Comparison of ENCODE assay signal across 9 mouse cellular contexts in the genomic region with DNA sequence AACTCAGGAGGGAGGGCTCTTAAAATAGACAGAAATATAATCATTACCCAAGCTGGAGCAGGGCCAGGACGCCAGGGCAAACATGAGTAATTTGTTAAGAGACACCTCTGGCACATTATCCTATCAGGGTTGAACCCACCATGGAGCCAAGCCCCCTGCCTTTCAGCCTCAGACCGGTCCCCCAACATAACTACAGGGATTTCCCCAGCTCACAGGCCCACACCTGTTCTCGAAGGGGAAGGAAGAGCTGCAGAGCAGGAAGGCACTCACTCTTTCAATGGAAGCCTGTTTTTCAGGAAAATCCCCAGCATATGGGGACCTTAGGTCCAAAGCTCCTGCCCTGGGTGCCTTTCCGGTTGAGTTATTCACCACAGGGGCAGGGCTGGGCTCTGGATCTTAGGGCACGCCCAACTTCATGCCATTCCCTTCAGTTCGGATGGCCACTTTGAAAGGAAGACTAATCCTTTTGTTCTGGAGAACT. TPM values are rescaled to one million over a fixed set of nuclear protein-coding genes. Genes with fewer than 3 reads are reported as not detected.
DNase-seq lines count a peak whose midpoint lies in the region; ATAC-seq lines count a peak whose summit lies in the region.
"Had no signal": no experiment of that assay in that cellular context is flagged by ENCODE, and none has a peak within 500 bp of the region (broad histone marks: within the 10 kb centered on the region; RNA-seq: fewer than 3 reads in every experiment).

No protein-coding gene starts in this region.

- peaks cover 75% of the 10 kb centered on the region for H3K4me1 ChIP-seq in heart, embryonic 10.5 days
- H3K4me1 ChIP-seq in embryonic facial prominence, embryonic 14.5 days (ENCODE audit: control insufficient read depth, insufficient read depth, low read length): peaks cover 65% of the 10 kb centered on the region
- H3K4me1 ChIP-seq in kidney, embryonic 15.5 days: peaks cover 93% of the 10 kb centered on the region

- H3K27me3 ChIP-seq in heart, embryonic 10.5 days (ENCODE audit: insufficient read depth, poor library complexity, severe bottlenecking): no peaks in the 10 kb centered on the region
- no peaks in the 10 kb centered on the region for H3K27me3 ChIP-seq in embryonic facial prominence, embryonic 14.5 days (replicated peaks; ENCODE audit: control insufficient read depth, insufficient read depth, low read length)
- no peaks in the 10 kb centered on the region for H3K27me3 ChIP-seq in kidney, embryonic 15.5 days

- H3K4me3 ChIP-seq in heart, embryonic 10.5 days: no peak overlapping the region
- no peak overlapping the region for H3K4me3 ChIP-seq in embryonic facial prominence, embryonic 14.5 days (ENCODE audit: low read depth, low read length)
- H3K4me3 ChIP-seq in kidney, embryonic 15.5 days (replicated peaks): no peak overlapping the region
- H3K4me3 ChIP-seq: left cerebral cortex, adult 2 months had no signal

- no peaks in the 10 kb centered on the region for H3K9me3 ChIP-seq in heart, embryonic 10.5 days
- no peaks in the 10 kb centered on the region for H3K9me3 ChIP-seq in embryonic facial prominence, embryonic 14.5 days (ENCODE audit: control insufficient read depth, low read length)
- no peaks in the 10 kb centered on the region for H3K9me3 ChIP-seq in kidney, embryonic 15.5 days (replicated peaks)

- peak overlapping the region; percentile 13; the same call in 1 of the 2 replicates for H3K27ac ChIP-seq in heart, embryonic 10.5 days
- peak overlapping the region; percentile 45; the same call in 1 of the 2 replicates for H3K27ac ChIP-seq in embryonic facial prominence, embryonic 14.5 days (replicated peaks; ENCODE audit: low read depth, low read length)
- H3K27ac ChIP-seq in kidney, embryonic 15.5 days: peak overlapping the region; percentile 89
- H3K27ac ChIP-seq: left cerebral cortex, adult 2 months had no signal

- peaks cover 4% of the 10 kb centered on the region; the same call in 1 of the 2 replicates for H3K36me3 ChIP-seq in heart, embryonic 10.5 days
- 0 out of 2 replicates have a peak, but pooled peaks cover 3% of the 10 kb centered on the region for H3K36me3 ChIP-seq in embryonic facial prominence, embryonic 14.5 days (ENCODE audit: control insufficient read depth, insufficient read depth, low read length)
- no peaks in the 10 kb centered on the region for H3K36me3 ChIP-seq in kidney, embryonic 15.5 days

- 35% methylated on average over 6 of the region's 6 CpGs for WGBS in heart, embryonic 10.5 days
- WGBS in embryonic facial prominence, embryonic 14.5 days: 18% methylated on average over 6 of the region's 6 CpGs
- 34% methylated on average over 6 of the region's 6 CpGs for WGBS in kidney, embryonic 15.5 days

- ATAC-seq in embryonic facial prominence, embryonic 14.5 days (ENCODE audit: low read depth): peak; percentile 81
- peak; percentile 41; the same call in 1 of the 2 replicates for ATAC-seq in kidney, embryonic 15.5 days (replicated peaks; ENCODE audit: low FRiP score)

- no peak overlapping the region for H3K9ac ChIP-seq in embryonic facial prominence, embryonic 14.5 days (ENCODE audit: low read depth, low read length)
- H3K9ac ChIP-seq in kidney, embryonic 15.5 days: no peak overlapping the region

- DNase-seq in heart, embryonic 10.5 days (ENCODE audit: low spot score): no peak
- DNase-seq in heart, adult 11 months: no peak
- peak; percentile 33 for DNase-seq in 3134 (ENCODE audit: extremely low read depth, insufficient read length, low spot score)
- DNase-seq in embryonic facial prominence, embryonic 14.5 days (ENCODE audit: low spot score): peak; percentile 85
- no peak for DNase-seq in ovary, postnatal 14 days (ENCODE audit: low spot score)
- DNase-seq in left cerebral cortex, postnatal 4 days: no peak
- DNase-seq in adipocyte (ENCODE audit: low spot score): no peak

- no peak overlapping the region for H3K4me2 ChIP-seq in embryonic facial prominence, embryonic 14.5 days (ENCODE audit: low read depth, low read length)
- H3K4me2 ChIP-seq in kidney, embryonic 15.5 days: peak overlapping the region; percentile 35

- intact Hi-C loops in left cerebral cortex, postnatal 4 days (cut with DNase I): loop anchor here (10.0 kb wide), 1 partner anchor 522 kb away; the partner anchor contains the start of gene Edrf1

RNA-seq across cellular contexts. Expression of gene Fgfr2, which starts 10.8 kb away (rescaled TPM):
- polyA plus RNA-seq in heart, embryonic 10.5 days (2016; fragmentation: Nextera tagmentation; extraction: Ambion mirVana): 23.6 and 46.6 TPM in 2 replicates
- 106 and 119 TPM in 2 replicates for polyA plus RNA-seq in embryonic facial prominence, embryonic 14.5 days (2014; fragmentation: Nextera tagmentation; extraction: Ambion mirVana)
- polyA plus RNA-seq in kidney, embryonic 15.5 days (2015; fragmentation: Nextera tagmentation; extraction: Ambion mirVana): 99.9 and 104 TPM in 2 replicates
- 10 to 100 TPM; 35.8 to 40.8 TPM for total RNA-seq in left cerebral cortex, postnatal 4 days (2021)

RNA-seq across cellular contexts. Expression of gene Ctbp2, which starts 11.8 kb away (rescaled TPM):
- polyA plus RNA-seq in heart, embryonic 10.5 days (2016; fragmentation: Nextera tagmentation; extraction: Ambion mirVana): 60.1 and 75.7 TPM in 2 replicates
- polyA plus RNA-seq in embryonic facial prominence, embryonic 14.5 days (2014; fragmentation: Nextera tagmentation; extraction: Ambion mirVana): 63.0 and 69.5 TPM in 2 replicates
- 114 and 117 TPM in 2 replicates for polyA plus RNA-seq in kidney, embryonic 15.5 days (2015; fragmentation: Nextera tagmentation; extraction: Ambion mirVana)
- total RNA-seq in left cerebral cortex, postnatal 4 days (2021): 10 to 100 TPM; 41.0 to 48.8 TPM

Comparison
In these comparisons a context has a peak if more than half of its experiments do, and no peak if none do; other contexts are left out.
1. DNase-seq: peak in 3134 (single experiment) and embryonic facial prominence, embryonic 14.5 days (single experiment); none in heart, embryonic 10.5 days (single experiment), heart, adult 11 months (single experiment), ovary, postnatal 14 days (single experiment), left cerebral cortex, postnatal 4 days (single experiment) and adipocyte (single experiment).
2. H3K27ac ChIP-seq: peak in every context shown above with its lines; median percentile 89 in kidney, embryonic 15.5 days; 45 in embryonic facial prominence, embryonic 14.5 days; 13 in heart, embryonic 10.5 days.